Mouse (Mus musculus): ENCODE measurements around the gene Smim14. TPM values are rescaled to one million over a fixed set of nuclear protein-coding genes. Genes with fewer than 3 reads are reported as not detected.
A peak's percentile ranks its signal among the peaks of the same experiment; 100 is the strongest.

The Smim14 gene
- polyA plus RNA-seq, 1 experiment from 2014 or later, result 249 TPM

DNA sequence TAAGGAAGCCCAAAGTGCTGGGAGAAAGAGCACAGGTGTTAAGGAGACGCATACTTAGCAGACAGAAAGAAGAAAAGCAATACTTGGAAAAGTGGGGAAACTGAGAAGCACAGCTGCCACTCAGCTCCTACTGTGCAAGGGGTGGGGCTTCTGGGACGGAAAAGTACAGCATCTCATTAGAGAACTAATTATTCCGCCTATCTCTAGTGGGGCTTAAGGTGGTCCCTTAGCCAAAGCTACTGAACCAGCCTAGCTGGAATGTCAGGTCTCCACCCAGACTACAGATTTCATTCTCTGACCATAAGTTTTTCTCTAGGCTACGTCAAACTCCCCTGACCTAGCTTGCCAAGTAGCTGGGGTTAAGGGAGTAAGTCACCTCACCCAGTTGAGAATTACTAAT, 2.5 kb downstream of the Smim14 start:
- DNase-seq (ENCODE audit: low spot score) (no peak), ATAC-seq (no peak)
- WGBS, result 60% methylated on average over 4 of the region's 4 CpGs
- H3K27ac ChIP-seq (ENCODE audit: low read length), result no peak overlapping the region
- TF ChIP-seq EP300 (IDR thresholded peaks at IDR 0.05) (no peak), CTCF (IDR thresholded peaks at IDR 0.05) (no peak)
- H3K9ac ChIP-seq (replicated peaks; ENCODE audit: low read depth), result no peak overlapping the region
- peaks cover 3% of the 10 kb centered on the region; the same call in 1 of the 2 replicates for H3K4me1 ChIP-seq (ENCODE audit: insufficient read depth, low read depth, low read length)
- H3K9me3 ChIP-seq (ENCODE audit: low read length), result no peaks in the 10 kb centered on the region
- H3K4me3 ChIP-seq (ENCODE audit: low read depth, low read length), result no peak overlapping the region
- no peaks in the 10 kb centered on the region for H3K36me3 ChIP-seq (ENCODE audit: insufficient read depth, low read length)
- H3K4me2 ChIP-seq (replicated peaks; ENCODE audit: low read depth, low read length), result no peak overlapping the region
- H3K27me3 ChIP-seq (replicated peaks; ENCODE audit: insufficient read depth, low read length), result no peaks in the 10 kb centered on the region

DNA sequence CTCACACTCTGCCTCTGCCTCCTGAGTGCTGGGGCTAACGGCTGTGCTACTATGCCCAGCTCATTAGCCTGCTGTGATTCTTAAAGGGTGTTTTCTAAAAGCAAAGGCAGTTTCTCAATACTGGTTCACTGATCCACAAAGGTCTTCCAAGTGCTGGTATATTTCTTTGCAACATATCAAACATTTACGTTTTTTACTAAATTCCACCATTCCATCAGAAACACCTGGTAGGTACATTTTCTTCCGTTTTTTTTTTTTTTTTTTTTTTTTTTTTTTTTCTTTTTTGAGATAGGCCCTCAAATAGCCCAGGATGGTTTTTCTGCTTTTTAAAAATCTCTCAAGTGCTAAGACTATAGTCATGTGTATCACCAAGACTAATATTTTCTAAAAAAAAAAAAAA, 5.7 kb downstream of the Smim14 start:
- no peak for TF ChIP-seq EP300 (IDR thresholded peaks at IDR 0.05)
- no peak for TF ChIP-seq CTCF (IDR thresholded peaks at IDR 0.05)
- H3K4me3 ChIP-seq (ENCODE audit: low read depth, low read length), result no peak overlapping the region
- H3K27me3 ChIP-seq (replicated peaks; ENCODE audit: insufficient read depth, low read length), result no peaks in the 10 kb centered on the region
- no peak overlapping the region for H3K9ac ChIP-seq (replicated peaks; ENCODE audit: low read depth)
- H3K4me2 ChIP-seq (replicated peaks; ENCODE audit: low read depth, low read length), result no peak overlapping the region
- H3K9me3 ChIP-seq (ENCODE audit: low read length), result no peaks in the 10 kb centered on the region
- no peaks in the 10 kb centered on the region for H3K36me3 ChIP-seq (ENCODE audit: insufficient read depth, low read length)
- 74% methylated on average over 3 of the region's 3 CpGs for WGBS
- H3K4me1 ChIP-seq (ENCODE audit: insufficient read depth, low read depth, low read length), result no peaks in the 10 kb centered on the region; the same call in 1 of the 2 replicates
- no peak for ATAC-seq
- no peak for DNase-seq (ENCODE audit: low spot score)
- no peak overlapping the region for H3K27ac ChIP-seq (ENCODE audit: low read length)

DNA sequence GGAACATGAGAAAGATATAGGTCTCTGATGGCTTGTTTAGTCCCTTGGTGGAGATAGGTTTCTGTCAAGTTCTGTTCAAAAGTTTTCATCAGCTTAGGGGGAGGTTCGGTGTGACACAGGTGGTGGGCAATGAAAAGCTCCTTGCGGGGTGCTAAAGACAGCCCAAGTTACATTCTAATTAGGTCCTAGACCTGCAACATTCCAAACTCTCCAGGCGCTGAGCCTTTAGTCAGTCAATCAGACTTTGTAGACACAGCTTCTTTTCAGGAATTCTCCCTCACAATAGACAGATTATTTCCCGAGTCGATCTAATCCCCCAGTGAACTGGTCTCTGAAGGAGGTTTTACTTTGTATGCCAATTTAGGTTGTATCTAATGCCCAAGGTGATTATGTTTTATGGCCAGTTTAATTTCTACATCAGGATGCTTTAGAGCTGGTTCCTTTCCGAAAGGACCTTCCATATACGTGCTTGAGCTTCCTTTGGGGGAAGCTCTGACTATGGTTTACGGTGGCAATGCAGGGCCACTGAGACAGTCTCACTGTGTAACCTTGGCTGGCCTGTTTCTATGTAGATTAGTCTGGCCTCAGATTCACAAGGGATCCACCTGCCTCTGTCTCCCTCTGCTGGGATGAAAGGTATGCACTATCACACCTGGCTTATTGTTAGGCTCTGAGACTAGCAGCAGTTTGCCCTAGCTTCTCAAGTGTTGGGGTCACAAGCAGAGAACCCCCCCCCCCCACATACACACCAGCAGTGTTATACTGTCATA, 11.1 kb downstream of the Smim14 start:
- DNase-seq (ENCODE audit: low spot score) (no peak), ATAC-seq (no peak)
- Histone ChIP-seq H3K27me3 (replicated peaks; ENCODE audit: insufficient read depth, low read length) (no peaks in the 10 kb centered on the region), H3K4me3 (ENCODE audit: low read depth, low read length) (no peak overlapping the region), H3K9me3 (ENCODE audit: low read length) (no peaks in the 10 kb centered on the region), H3K9ac (replicated peaks; ENCODE audit: low read depth) (no peak overlapping the region), H3K27ac (ENCODE audit: low read length) (no peak overlapping the region), H3K36me3 (ENCODE audit: insufficient read depth, low read length) (no peaks in the 10 kb centered on the region), H3K4me2 (replicated peaks; ENCODE audit: low read depth, low read length) (no peak overlapping the region), H3K4me1 (ENCODE audit: insufficient read depth, low read depth, low read length) (no peaks in the 10 kb centered on the region)
- peak; percentile 61 for TF ChIP-seq CTCF (IDR thresholded peaks at IDR 0.05)
- TF ChIP-seq EP300 (IDR thresholded peaks at IDR 0.05), result no peak
- WGBS, result 24% methylated on average over 8 of the region's 8 CpGs

DNA sequence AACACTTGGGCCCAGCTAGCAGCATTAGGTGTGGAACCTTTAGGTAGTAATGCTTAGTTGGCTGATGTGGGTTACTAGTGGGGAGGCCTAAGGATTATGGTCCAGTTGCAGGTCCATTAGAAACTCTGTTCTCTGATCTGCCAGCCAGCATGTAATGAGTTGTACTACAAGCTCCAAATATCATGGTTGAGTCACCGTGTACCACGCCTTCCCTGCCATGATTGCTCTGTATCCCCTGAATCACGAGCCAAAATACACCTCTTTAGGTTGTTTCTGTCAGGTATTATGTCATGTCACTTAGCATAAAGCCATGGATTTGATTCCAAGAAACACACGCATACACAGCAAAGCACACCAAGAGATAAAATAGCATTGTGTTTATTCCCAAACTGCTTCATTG, 12.2 kb downstream of the Smim14 start:
- H3K27me3 ChIP-seq (replicated peaks; ENCODE audit: insufficient read depth, low read length), result no peaks in the 10 kb centered on the region

DNA sequence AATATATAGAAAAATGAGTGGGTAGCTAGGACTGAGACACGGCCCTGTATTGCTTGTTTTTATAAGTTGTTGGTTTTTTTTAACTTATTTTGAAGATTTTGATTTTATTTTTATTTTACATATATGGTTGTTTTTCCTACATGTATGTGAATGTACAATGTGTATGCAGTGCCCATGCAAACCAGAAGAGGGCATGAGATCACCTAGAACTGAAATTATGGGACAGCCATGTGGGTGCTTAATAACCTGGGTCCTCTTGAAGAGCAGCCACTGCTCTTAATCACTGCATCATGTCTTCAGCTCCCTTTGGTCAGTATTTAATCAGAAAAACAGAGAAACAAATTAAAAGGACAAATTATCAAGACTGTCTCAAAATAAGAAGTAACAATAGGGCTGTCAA, 15.2 kb downstream of the Smim14 start:
- DNase-seq (ENCODE audit: low spot score), result no peak
- Histone ChIP-seq H3K9ac (replicated peaks; ENCODE audit: low read depth) (no peak overlapping the region), H3K27me3 (replicated peaks; ENCODE audit: insufficient read depth, low read length) (no peaks in the 10 kb centered on the region), H3K4me2 (replicated peaks; ENCODE audit: low read depth, low read length) (no peak overlapping the region), H3K9me3 (ENCODE audit: low read length) (no peaks in the 10 kb centered on the region), H3K4me3 (ENCODE audit: low read depth, low read length) (no peak overlapping the region), H3K36me3 (ENCODE audit: insufficient read depth, low read length) (no peaks in the 10 kb centered on the region), H3K27ac (ENCODE audit: low read length) (no peak overlapping the region), H3K4me1 (ENCODE audit: insufficient read depth, low read depth, low read length) (no peaks in the 10 kb centered on the region)
- TF ChIP-seq CTCF (IDR thresholded peaks at IDR 0.05), result peak; percentile 60
- TF ChIP-seq EP300 (IDR thresholded peaks at IDR 0.05), result no peak
- no peak for ATAC-seq
- WGBS, result 83% methylated on average over 1 of the region's 1 CpGs

More for the DNA sequence above, 12.2 kb downstream of the Smim14 start:
- Histone ChIP-seq H3K9me3 (ENCODE audit: low read length) (no peaks in the 10 kb centered on the region), H3K9ac (replicated peaks; ENCODE audit: low read depth) (no peak overlapping the region), H3K27ac (ENCODE audit: low read length) (no peak overlapping the region), H3K4me1 (ENCODE audit: insufficient read depth, low read depth, low read length) (no peaks in the 10 kb centered on the region), H3K4me2 (replicated peaks; ENCODE audit: low read depth, low read length) (no peak overlapping the region), H3K4me3 (ENCODE audit: low read depth, low read length) (no peak overlapping the region), H3K36me3 (ENCODE audit: insufficient read depth, low read length) (no peaks in the 10 kb centered on the region)
- TF ChIP-seq EP300 (IDR thresholded peaks at IDR 0.05) (no peak), CTCF (IDR thresholded peaks at IDR 0.05) (no peak)
- DNase-seq (ENCODE audit: low spot score) (no peak), ATAC-seq (no peak)
- 68% methylated on average over 4 of the region's 4 CpGs for WGBS

DNA sequence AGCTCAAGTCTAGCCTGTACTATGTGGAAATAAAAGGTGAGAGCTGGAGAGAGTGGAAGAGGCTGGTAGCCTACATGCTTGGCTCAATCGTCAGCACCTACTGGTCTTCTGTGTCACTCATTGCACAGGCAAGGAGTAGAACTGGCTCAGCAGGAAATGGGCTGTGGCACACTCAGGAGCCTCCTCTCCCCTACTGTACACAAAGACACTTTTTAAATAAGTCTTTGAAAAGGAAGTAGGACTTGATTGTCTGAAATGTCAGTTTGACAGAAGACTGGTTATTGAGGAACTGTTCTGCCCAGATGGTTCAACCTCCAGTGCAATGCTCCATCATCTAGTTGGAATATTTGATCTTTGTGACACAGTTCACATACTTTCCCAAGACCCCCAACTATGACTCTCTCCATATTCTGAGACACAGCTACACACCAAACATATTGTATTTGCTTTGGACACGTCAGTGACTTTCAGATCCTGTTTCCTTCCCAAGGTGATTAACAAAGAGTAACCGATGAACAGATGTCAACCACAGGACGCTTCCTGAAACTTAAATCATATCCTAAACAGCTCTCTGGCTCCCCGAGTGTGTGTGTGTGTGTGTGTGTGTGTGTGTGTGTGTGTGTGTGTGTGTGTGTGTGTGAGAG, 22.2 kb downstream of the Smim14 start:
- no peak overlapping the region for H3K4me2 ChIP-seq (replicated peaks; ENCODE audit: low read depth, low read length)
- no peak overlapping the region for H3K4me3 ChIP-seq (ENCODE audit: low read depth, low read length)
- no peak overlapping the region for H3K27ac ChIP-seq (ENCODE audit: low read length)
- no peaks in the 10 kb centered on the region for H3K27me3 ChIP-seq (replicated peaks; ENCODE audit: insufficient read depth, low read length)
- DNase-seq (ENCODE audit: low spot score), result peak; percentile 67
- H3K9ac ChIP-seq (replicated peaks; ENCODE audit: low read depth), result no peak overlapping the region
- no peaks in the 10 kb centered on the region for H3K36me3 ChIP-seq (ENCODE audit: insufficient read depth, low read length)
- no peaks in the 10 kb centered on the region for H3K4me1 ChIP-seq (ENCODE audit: insufficient read depth, low read depth, low read length)
- no peaks in the 10 kb centered on the region for H3K9me3 ChIP-seq (ENCODE audit: low read length)
- TF ChIP-seq EP300 (IDR thresholded peaks at IDR 0.05), result no peak
- no peak for TF ChIP-seq CTCF (IDR thresholded peaks at IDR 0.05)
- peak; percentile 81 for ATAC-seq
- WGBS, result 23% methylated on average over 5 of the region's 5 CpGs
